Mouse (Mus musculus) embryonic facial prominence, embryonic 10.5 days (tissue): ENCODE results near the gene Syne1. TPM values are rescaled to one million over a fixed set of nuclear protein-coding genes. Genes with fewer than 3 reads are reported as not detected.
"Not testable (repeated sequence)": the region's sequence is repeated elsewhere in the genome, so short reads cannot be mapped to it uniquely, and the experiment has no call there.

ENCODE experiments used
- DNase-seq: peaks from one replicate; pipeline ENCODE4 v3.0.0-alpha.2; 2017; ENCODE audit warnings: low spot score
- H3K27ac ChIP-seq: fragments of 300-500 bp; sonication (generic); replicated peaks from 2 replicates; pipeline ENCODE4 v1.5.1; 2016; ENCODE audit warnings: mild to moderate bottlenecking
- H3K27me3 ChIP-seq: fragments of 300-500 bp; sonication (generic); replicated peaks from 2 replicates; pipeline ENCODE4 v1.6.1; 2016; ENCODE audit warnings: low read depth, mild to moderate bottlenecking; ENCODE audit not compliant: poor library complexity, severe bottlenecking
- H3K36me3 ChIP-seq: fragments of 300-500 bp; sonication (generic); replicated peaks from 2 replicates; pipeline ENCODE4 v1.6.1; 2016; ENCODE audit warnings: mild to moderate bottlenecking, moderate library complexity
- H3K4me1 ChIP-seq: fragments of 300-500 bp; sonication (generic); 2 replicates; pipeline ENCODE4 v1.6.1; 2016
- H3K4me3 ChIP-seq: fragments of 300-500 bp; sonication (generic); 2 replicates; pipeline ENCODE4 v1.5.1; 2016; ENCODE audit warnings: mild to moderate bottlenecking, moderate library complexity
- H3K9me3 ChIP-seq: fragments of 300-500 bp; sonication (generic); 2 replicates; pipeline ENCODE4 v1.6.1; 2016; ENCODE audit warnings: mild to moderate bottlenecking
- WGBS: fragments of 180-500 bp; shearing (Covaris S2); methylation state at CpG from one replicate; pipeline ENCODE4 v1.1.7; 2016; 5-methylcytosine and 5-hydroxymethylcytosine counted together
- polyA plus RNA-seq: library from polyadenylated mRNA; unstranded; fragments of >200 nt; fragmentation: Nextera tagmentation; extraction: Ambion mirVana; gene quantifications from 2 replicates; pipeline ENCODE4 v1.2.1, GENCODE M21; 2016

Gene Syne1
- polyA plus RNA-seq, 1 experiment from 2014 or later = 2.5 TPM

DNA sequence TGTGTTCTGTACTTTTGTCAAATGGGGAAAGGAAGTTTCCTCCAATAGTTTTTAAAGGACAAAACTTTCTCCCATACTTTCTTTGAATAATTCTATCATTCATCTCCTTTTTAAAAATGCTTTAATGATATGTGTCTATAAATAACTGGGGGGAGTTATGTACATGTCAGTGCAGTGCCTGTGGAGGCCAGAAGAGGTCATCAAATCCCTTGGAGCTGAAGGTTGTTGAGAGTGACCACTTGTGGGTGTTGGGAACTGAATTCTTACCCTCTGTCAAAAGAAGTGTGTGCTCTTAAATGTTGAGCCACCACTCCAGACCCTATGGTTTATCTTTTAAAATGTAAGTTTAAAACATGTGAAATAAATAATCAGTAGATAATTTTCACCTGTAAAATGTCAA, 39.0 kb downstream of the Syne1 start:
- H3K27ac ChIP-seq = no peak overlapping the region
- H3K36me3 ChIP-seq = no peaks in the 10 kb centered on the region
- H3K27me3 ChIP-seq = no peaks in the 10 kb centered on the region
- H3K9me3 ChIP-seq = no peaks in the 10 kb centered on the region
- no peak overlapping the region for H3K4me3 ChIP-seq
- H3K4me1 ChIP-seq = no peaks in the 10 kb centered on the region
- DNase-seq = no peak

DNA sequence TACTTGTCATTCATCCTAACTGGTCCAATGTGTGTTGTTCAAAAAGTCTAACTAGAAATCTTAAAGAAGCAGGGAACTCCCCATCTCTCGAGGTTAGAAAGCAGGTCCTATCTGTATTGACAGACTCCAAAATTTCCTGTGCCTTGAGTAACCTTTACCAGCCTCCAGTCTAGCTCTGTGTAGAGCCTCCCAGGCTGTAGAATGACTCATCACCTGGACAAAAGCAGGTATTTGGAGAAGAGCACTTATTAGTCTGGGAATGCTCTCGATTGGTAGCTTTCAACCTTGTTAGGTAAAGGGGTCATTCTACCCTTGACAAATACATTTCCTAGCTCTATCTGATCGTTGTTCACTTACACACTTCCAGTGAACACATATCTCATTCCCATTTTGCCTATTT, 39.9 kb downstream of the Syne1 start:
- H3K4me3 ChIP-seq = no peak overlapping the region
- H3K27me3 ChIP-seq = no peaks in the 10 kb centered on the region
- H3K9me3 ChIP-seq = no peaks in the 10 kb centered on the region
- 79% methylated on average over 3 of the region's 3 CpGs for WGBS
- no peaks in the 10 kb centered on the region for H3K36me3 ChIP-seq
- no peak for DNase-seq
- no peak overlapping the region for H3K27ac ChIP-seq
- no peaks in the 10 kb centered on the region for H3K4me1 ChIP-seq

DNA sequence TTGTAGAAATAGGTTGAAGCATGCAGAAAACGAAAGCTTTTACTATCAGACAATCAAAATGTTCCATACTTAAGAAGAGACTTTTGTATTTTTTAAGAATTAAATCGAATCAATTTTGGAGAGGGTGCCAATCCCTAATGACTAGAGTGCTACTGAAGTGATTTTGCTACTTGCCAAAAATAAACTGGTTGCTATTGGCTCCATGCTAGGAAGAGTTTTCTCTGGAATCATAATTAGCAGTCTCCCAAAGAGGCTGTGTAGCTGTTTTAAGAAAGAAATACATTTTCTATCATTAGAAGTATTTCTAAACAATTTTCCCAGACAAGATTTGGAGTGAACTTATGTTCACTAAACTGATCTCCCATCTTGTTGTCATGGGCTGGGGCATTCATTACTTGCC, 43.8 kb downstream of the Syne1 start:
- H3K9me3 ChIP-seq = no peaks in the 10 kb centered on the region
- no peak overlapping the region for H3K27ac ChIP-seq
- 78% methylated on average over 2 of the region's 2 CpGs for WGBS

DNA sequence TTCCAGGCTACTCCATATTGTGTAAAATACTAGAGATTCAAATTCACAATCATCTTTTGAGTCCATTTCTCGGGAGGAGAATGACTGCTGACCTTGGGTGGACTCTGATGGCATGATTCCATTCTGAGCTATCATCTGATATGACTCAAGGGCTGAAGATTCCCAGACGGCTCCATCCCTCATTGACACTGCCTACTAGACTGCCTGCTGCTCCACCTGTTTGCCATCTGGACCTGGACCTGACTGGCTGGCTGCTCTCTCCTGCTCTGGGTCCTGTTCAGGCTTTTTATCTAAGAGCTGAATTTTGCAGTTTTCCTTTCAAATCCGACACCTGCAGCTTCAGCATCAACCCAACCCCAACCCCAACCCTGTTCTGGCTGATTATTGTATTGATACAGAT, 46.5 kb downstream of the Syne1 start:
- no peak for DNase-seq

More for the DNA sequence above, 43.8 kb downstream of the Syne1 start:
- Histone ChIP-seq H3K4me3 (no peak overlapping the region), H3K27me3 (no peaks in the 10 kb centered on the region), H3K36me3 (no peaks in the 10 kb centered on the region), H3K4me1 (no peaks in the 10 kb centered on the region)
- DNase-seq = no peak

DNA sequence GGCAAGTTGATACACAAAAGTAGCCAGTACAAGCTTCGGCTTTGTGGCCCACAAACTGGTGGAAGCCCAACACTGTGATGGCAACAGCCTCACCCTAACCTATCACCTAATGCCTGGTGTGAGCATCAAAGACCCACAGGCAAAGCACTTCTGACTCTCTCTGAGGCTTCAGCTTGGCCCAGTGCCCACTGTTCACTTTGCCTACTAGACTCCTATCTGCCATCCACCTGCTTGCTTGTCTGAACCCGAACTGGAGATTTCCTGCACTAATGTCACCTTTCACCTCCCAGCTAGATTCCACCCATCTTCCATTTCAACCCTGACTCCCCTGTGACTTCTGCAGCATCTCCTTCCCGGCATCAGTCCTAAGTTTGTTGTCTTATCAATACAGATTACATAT, 47.4 kb downstream of the Syne1 start:
- WGBS = 78% methylated on average over 3 of the region's 3 CpGs
- no peaks in the 10 kb centered on the region for H3K9me3 ChIP-seq
- no peak overlapping the region for H3K4me3 ChIP-seq

More for the DNA sequence above, 46.5 kb downstream of the Syne1 start:
- Histone ChIP-seq H3K36me3 (no peaks in the 10 kb centered on the region), H3K27ac (no peak overlapping the region), H3K4me1 (no peaks in the 10 kb centered on the region), H3K4me3 (no peak overlapping the region), H3K27me3 (no peaks in the 10 kb centered on the region), H3K9me3 (no peaks in the 10 kb centered on the region)
- WGBS = 80% methylated on average over 3 of the region's 3 CpGs

DNA sequence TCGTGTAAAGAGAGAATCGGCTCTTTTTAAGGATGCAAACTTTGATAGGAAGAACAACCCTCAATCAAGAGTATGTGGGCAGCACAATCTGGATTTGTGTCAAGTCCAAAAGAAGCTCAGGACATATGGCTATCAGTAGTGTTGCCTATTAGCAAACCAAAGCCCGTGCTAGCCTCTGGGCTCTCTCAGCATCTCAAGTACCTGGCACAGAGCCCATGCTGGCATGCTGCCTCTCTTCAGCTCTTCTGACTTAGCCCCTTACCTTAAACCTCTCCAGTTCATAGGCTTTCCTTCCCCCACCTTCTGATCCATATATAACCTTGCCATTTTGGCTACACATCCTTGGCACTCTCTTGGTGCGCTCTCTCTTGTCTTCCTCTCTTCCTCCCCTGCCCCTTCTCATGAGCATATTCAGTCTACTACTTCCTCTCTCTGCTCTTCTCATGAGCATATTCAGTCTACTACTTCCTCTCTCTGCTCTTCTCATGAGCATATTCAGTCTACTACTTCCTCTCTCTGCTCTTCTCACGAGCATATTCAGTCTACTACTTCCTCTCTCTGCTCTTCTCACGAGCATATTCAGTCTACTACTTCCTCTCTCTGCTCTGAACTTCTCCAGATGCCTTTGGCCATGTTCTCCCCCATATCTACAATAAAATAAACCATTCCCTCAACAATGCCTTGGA, 51.5 kb downstream of the Syne1 start:
- H3K36me3 ChIP-seq, DNase-seq, H3K4me3 ChIP-seq, H3K4me1 ChIP-seq, H3K27me3 ChIP-seq, H3K27ac ChIP-seq, H3K9me3 ChIP-seq: not testable (repeated sequence)
- WGBS = 83% methylated on average over 6 of the region's 6 CpGs

More for the DNA sequence above, 47.4 kb downstream of the Syne1 start:
- Histone ChIP-seq H3K36me3 (no peaks in the 10 kb centered on the region), H3K27me3 (no peaks in the 10 kb centered on the region), H3K4me1 (no peaks in the 10 kb centered on the region), H3K27ac (no peak overlapping the region)
- DNase-seq = no peak

DNA sequence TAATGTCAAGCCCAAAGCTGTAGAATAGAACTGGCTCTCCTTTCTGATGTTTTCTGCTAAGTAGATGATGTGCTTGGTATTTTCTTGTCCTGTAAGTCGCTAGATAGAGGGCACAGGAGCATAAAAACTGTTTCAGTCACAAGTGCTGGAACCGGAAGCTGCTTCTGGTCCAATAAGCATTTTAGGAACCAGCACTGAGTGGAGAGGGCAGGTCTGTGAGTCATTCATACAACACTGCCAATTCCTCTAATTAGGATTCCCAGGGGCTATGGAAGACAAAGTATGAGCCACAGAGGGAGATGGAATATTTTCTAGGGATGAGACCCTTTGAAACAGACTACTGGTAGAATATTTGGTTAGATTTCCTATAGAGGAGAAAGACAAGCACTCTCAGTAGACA, 53.4 kb downstream of the Syne1 start:
- Histone ChIP-seq H3K36me3 (no peaks in the 10 kb centered on the region), H3K27ac (no peak overlapping the region), H3K27me3 (no peaks in the 10 kb centered on the region), H3K4me3 (no peak overlapping the region), H3K9me3 (no peaks in the 10 kb centered on the region), H3K4me1 (no peaks in the 10 kb centered on the region)
- 83% methylated on average over 2 of the region's 2 CpGs for WGBS
- DNase-seq = no peak

DNA sequence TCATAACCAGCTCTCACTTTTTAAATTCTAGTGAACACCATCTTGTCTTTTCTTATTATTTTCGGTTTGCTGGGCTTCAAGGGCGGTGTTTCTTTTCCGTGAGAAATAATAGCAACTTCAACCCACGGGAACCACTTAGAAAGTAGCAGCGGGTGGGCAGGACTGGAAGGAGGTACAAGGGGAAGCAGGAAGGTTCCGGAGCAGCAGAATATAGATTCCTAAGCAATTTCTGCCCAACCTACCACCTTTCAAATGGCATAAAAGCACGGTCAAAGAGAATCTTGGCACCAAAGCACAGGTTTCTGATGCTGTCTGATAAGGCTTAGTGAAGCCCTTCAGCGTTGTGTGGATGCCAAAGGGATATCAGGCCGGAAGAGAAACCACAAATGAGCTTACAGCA, 60.2 kb downstream of the Syne1 start:
- no peaks in the 10 kb centered on the region for H3K4me1 ChIP-seq
- WGBS = 84% methylated on average over 9 of the region's 9 CpGs
- H3K27me3 ChIP-seq = no peaks in the 10 kb centered on the region
- no peak overlapping the region for H3K4me3 ChIP-seq
- no peaks in the 10 kb centered on the region for H3K9me3 ChIP-seq
- no peaks in the 10 kb centered on the region for H3K36me3 ChIP-seq
- H3K27ac ChIP-seq = no peak overlapping the region
- DNase-seq = no peak

DNA sequence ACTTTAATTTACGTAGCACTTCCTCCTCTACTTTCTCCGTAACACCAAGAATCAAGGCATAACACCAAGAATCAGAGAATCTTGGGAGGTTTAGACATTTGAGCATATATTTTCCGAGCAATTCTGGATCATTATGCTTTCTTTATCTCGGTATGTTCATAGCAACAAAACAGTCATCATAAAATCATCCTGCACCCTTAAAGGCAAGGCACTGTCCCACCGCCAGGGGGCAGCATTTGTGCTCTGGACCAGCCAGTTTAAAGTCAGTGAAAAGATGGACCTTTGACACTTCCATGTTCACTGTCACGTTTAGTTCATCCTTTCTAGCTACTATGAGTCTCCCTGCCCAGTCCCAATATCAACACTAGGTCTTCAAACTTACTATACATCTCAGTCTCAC, 61.3 kb downstream of the Syne1 start:
- H3K4me1 ChIP-seq = no peaks in the 10 kb centered on the region
- H3K27me3 ChIP-seq = no peaks in the 10 kb centered on the region
- 60% methylated on average over 6 of the region's 6 CpGs for WGBS
- H3K36me3 ChIP-seq = no peaks in the 10 kb centered on the region
- H3K9me3 ChIP-seq = no peaks in the 10 kb centered on the region
- no peak overlapping the region for H3K4me3 ChIP-seq
- no peak overlapping the region for H3K27ac ChIP-seq
- DNase-seq = peak; percentile 38

DNA sequence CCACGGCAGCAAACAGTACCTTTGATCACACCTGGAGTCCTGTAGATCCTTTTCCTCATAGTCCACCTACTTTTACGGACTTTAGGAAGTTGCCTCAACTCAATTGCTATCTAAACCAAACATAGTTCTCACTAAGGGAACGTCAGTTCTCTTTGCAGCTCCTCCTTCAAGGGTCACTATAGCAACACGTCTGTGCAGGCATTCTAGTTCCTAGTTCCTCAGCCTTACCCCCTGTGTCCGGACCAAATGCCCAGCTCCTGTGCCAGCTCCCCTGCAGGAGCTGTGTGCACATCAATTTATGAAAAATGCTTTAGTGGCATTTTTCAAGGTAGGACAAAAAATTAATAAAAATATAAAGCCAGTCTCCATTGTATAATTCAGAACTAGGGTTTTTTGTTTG, 63.2 kb downstream of the Syne1 start:
- H3K4me1 ChIP-seq = no peaks in the 10 kb centered on the region
- H3K4me3 ChIP-seq = no peak overlapping the region
- DNase-seq = no peak
- H3K27ac ChIP-seq = no peak overlapping the region
- no peaks in the 10 kb centered on the region for H3K9me3 ChIP-seq
- no peaks in the 10 kb centered on the region for H3K27me3 ChIP-seq
- WGBS = 64% methylated on average over 5 of the region's 5 CpGs
- H3K36me3 ChIP-seq = no peaks in the 10 kb centered on the region

DNA sequence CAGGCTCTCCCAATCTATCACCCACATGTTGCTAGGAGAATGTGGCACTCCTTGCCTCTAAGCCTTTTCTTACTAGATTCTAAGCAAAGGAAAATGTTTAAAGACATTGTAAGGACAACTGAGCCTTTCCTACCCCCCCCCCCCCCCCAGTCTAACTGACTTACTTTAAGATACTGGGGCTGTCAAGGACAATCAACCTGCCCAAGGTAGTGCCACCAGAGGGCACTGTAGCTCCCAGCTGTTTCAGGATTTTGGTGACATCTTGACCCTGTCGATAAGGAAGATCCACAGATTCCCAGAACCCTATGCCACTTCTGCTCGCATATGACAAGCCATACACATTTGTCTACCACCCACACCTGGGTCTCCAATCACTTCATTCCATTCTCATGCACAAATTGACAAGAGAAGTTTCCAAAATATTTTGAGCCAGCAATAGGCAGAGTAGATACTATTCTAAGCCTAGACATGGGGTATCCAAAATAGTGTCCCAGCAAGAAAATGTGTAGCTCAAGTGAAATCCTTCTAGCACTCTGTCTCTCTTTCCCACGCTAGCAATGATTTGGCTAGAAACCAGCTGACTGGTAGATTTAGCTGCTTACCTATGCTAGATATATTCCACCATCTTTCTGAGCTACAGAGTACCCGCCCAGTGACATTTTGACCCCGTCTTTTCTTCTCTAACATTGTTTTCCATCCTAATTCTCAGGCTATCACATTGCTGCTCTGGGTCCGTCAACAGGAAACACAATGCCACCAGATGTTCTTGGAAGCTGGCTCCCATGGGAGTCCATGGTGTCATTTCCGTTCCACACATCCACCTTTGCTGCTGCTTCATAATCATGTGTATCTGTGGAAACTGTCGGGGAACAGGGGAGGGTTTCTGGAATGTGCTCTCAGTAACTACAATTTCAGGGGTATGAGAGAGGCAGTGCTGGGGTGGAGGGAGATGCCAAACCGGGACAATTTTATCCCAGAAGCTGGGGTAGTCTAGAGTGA, 70.4 kb downstream of the Syne1 start:
- no peaks in the 10 kb centered on the region for H3K4me1 ChIP-seq
- WGBS = 71% methylated on average over 9 of the region's 9 CpGs
- H3K36me3 ChIP-seq = no peaks in the 10 kb centered on the region

DNA sequence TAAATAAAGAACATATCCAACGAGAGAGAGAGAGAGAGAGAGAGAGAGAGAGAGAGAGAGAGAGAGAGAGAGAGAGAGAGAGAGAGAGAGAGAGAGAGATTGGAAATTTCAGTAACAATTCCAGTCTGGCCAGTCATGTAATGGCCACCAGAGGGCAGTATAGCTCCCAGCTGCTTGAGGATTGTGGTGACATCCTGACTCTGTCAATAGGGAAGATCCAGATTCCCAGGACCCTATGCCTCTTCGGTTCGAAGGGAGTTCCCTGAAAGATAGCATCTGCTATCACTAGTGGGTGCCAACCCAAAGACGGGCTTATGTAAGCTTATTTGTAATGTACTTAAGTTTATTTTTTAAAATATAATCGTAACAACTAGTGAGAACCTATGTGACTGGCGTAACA, 71.2 kb downstream of the Syne1 start:
- Histone ChIP-seq H3K27ac (no peak overlapping the region), H3K9me3 (no peaks in the 10 kb centered on the region), H3K4me1 (no peaks in the 10 kb centered on the region), H3K4me3 (no peak overlapping the region), H3K27me3 (no peaks in the 10 kb centered on the region), H3K36me3 (no peaks in the 10 kb centered on the region)
- WGBS = 55% methylated on average over 6 of the region's 6 CpGs
- peak; percentile 49 for DNase-seq

More for the DNA sequence above, 70.4 kb downstream of the Syne1 start:
- Histone ChIP-seq H3K27ac (no peak overlapping the region), H3K4me3 (no peak overlapping the region), H3K9me3 (no peaks in the 10 kb centered on the region), H3K27me3 (no peaks in the 10 kb centered on the region)
- DNase-seq = no peak

DNA sequence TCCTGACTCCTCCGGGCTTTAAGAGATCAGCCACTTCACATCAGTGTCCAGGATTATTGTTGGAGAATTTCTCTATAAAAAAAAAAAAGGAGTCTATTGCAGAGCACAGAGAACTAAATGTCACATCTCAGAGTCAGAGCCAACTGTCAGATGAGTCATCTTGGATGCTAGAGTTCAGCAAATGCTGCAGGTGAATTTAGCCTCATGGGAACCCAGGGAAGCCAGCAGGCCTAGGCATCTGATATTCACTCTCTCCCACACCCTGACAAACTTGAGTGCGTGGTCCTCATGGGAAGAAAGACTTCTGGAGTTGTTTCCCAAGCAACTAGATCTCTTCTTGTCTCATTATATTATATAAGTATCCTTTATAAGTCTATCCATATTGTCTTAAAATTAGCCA, 82.6 kb downstream of the Syne1 start:
- Histone ChIP-seq H3K27me3 (no peaks in the 10 kb centered on the region), H3K4me1 (no peaks in the 10 kb centered on the region), H3K36me3 (no peaks in the 10 kb centered on the region), H3K27ac (no peak overlapping the region), H3K9me3 (no peaks in the 10 kb centered on the region), H3K4me3 (no peak overlapping the region)
- DNase-seq = no peak
- 89% methylated on average over 2 of the region's 2 CpGs for WGBS
